Mouse (Mus musculus) CH12.LX (cell line): ENCODE data around the gene Cdk4. TPM values are rescaled to one million over a fixed set of nuclear protein-coding genes. Genes with fewer than 3 reads are reported as not detected.
"Not testable (repeated sequence)": the region's sequence is repeated elsewhere in the genome, so short reads cannot be mapped to it uniquely, and the experiment has no call there.

Source experiments
- DNase-seq: peaks from one replicate; pipeline ENCODE4 v3.0.0-alpha.2; 2013; ENCODE audit errors: extremely low read depth
- H3K27ac ChIP-seq: 2 replicates; pipeline ENCODE4 v1.5.1; 2012; ENCODE audit warnings: low read depth, mild to moderate bottlenecking, control low read depth, moderate library complexity; ENCODE audit not compliant: insufficient read depth
- H3K27me3 ChIP-seq: replicated peaks from 2 replicates; pipeline ENCODE3; 2012; ENCODE audit warnings: inconsistent platforms
- H3K36me3 ChIP-seq, 2 experiments: replicated peaks in 1 of 2; 2 replicates each; pipeline versions ENCODE3 to v1.6.1; 2012; ENCODE audit warnings: inconsistent platforms in 1 of 2, low read length in 1 of 2, mild to moderate bottlenecking in 1 of 2, mixed read lengths in 1 of 2, moderate library complexity in 1 of 2; ENCODE audit not compliant: control insufficient read depth in 1 of 2, insufficient read depth in 1 of 2
- H3K4me1 ChIP-seq, 2 experiments: 2 replicates each; pipeline ENCODE4 v1.6.1; 2012; ENCODE audit warnings: inconsistent platforms in 1 of 2, moderate library complexity in 1 of 2; ENCODE audit not compliant: insufficient read depth in 2 of 2, control insufficient read depth in 1 of 2
- H3K4me2 ChIP-seq: 2 replicates; pipeline ENCODE4 v1.6.1; 2012; ENCODE audit warnings: low read depth, mild to moderate bottlenecking, control low read depth; ENCODE audit not compliant: poor library complexity, insufficient read depth, severe bottlenecking
- H3K4me3 ChIP-seq, 3 experiments: fragments of 150-350 bp in 1 of 3; sonication (generic) in 1 of 3; replicated peaks in 1 of 3; 2 replicates each; pipeline versions ENCODE3 to v1.5.1; 2011 to 2012; ENCODE audit warnings: low read depth in 2 of 3, low read length in 2 of 3, mild to moderate bottlenecking in 2 of 3, moderate library complexity in 2 of 3, control low read depth in 1 of 3, improper control_type of control experiment in 1 of 3, inconsistent platforms in 1 of 3, mixed read lengths in 1 of 3; ENCODE audit not compliant: poor library complexity in 1 of 3
- H3K79me2 ChIP-seq: replicated peaks from 2 replicates; pipeline ENCODE4 v1.6.1; 2012; ENCODE audit warnings: mild to moderate bottlenecking, moderate library complexity; ENCODE audit not compliant: control insufficient read depth, poor library complexity, insufficient read depth, severe bottlenecking; ENCODE audit errors: extremely low read depth
- H3K9ac ChIP-seq: 2 replicates; pipeline ENCODE4 v1.6.1; 2012; ENCODE audit warnings: low read depth, mild to moderate bottlenecking, control low read depth, moderate library complexity; ENCODE audit not compliant: insufficient read depth
- H3K9me3 ChIP-seq: replicated peaks from 2 replicates; pipeline ENCODE3; 2012; ENCODE audit warnings: low read length, inconsistent platforms, mixed read lengths
- BHLHE40 ChIP-seq: IDR thresholded peaks from 2 replicates; pipeline ENCODE4 v1.6.1; 2011; ENCODE audit warnings: mild to moderate bottlenecking, low read depth, low read length, improper control_type of control experiment
- EP300 ChIP-seq: IDR thresholded peaks from 2 replicates; pipeline ENCODE4 v1.6.1; 2011; ENCODE audit warnings: low read length, improper control_type of control experiment
- ETS1 ChIP-seq: conservative IDR thresholded peaks from 2 replicates; pipeline ENCODE4 v1.6.1; 2012; ENCODE audit warnings: low read depth, mild to moderate bottlenecking, inconsistent platforms, low read length, improper control_type of control experiment, moderate library complexity
- IRF4 ChIP-seq: IDR thresholded peaks from 2 replicates; pipeline ENCODE4 v1.6.1; 2014; ENCODE audit warnings: low read depth, mild to moderate bottlenecking, inconsistent platforms, low read length, improper control_type of control experiment
- JUN ChIP-seq: IDR thresholded peaks from 2 replicates; pipeline ENCODE4 v1.6.1; 2011; ENCODE audit warnings: low read depth, mild to moderate bottlenecking, low read length, improper control_type of control experiment, moderate library complexity; ENCODE audit not compliant: insufficient read depth
- JUND ChIP-seq: conservative IDR thresholded peaks from 2 replicates; pipeline ENCODE4 v1.6.1; 2011; ENCODE audit warnings: low read depth, low read length, improper control_type of control experiment
- KAT2A ChIP-seq: IDR thresholded peaks from 2 replicates; pipeline ENCODE4 v1.6.1; 2012; ENCODE audit warnings: low read length, improper control_type of control experiment, inconsistent platforms; ENCODE audit not compliant: insufficient replicate concordance
- MAFK ChIP-seq: IDR thresholded peaks from 2 replicates; pipeline ENCODE4 v1.6.1; 2011; ENCODE audit warnings: low read length, improper control_type of control experiment; ENCODE audit not compliant: insufficient replicate concordance
- MAX ChIP-seq: IDR thresholded peaks from 2 replicates; pipeline ENCODE4 v1.6.1; 2011; ENCODE audit warnings: low read length, improper control_type of control experiment
- MEF2A ChIP-seq: IDR thresholded peaks from 2 replicates; pipeline ENCODE4 v1.6.1; 2014; ENCODE audit warnings: low read depth, mild to moderate bottlenecking, inconsistent platforms, low read length, improper control_type of control experiment, borderline replicate concordance
- MYC ChIP-seq: IDR thresholded peaks from 2 replicates; pipeline ENCODE4 v1.6.1; 2011; ENCODE audit warnings: low read depth, mild to moderate bottlenecking, improper control_type of control experiment, low read length
- NRF1 ChIP-seq: IDR thresholded peaks from 2 replicates; pipeline ENCODE4 v1.6.1; 2014; ENCODE audit warnings: low read depth, mild to moderate bottlenecking, inconsistent platforms, low read length, improper control_type of control experiment, moderate library complexity
- PAX5 ChIP-seq: IDR thresholded peaks from 2 replicates; pipeline ENCODE4 v1.6.1; 2012; ENCODE audit warnings: low read length, inconsistent platforms, mixed read lengths
- POLR2AphosphoS2 ChIP-seq: IDR thresholded peaks from 2 replicates; pipeline ENCODE4 v1.6.1; 2011; ENCODE audit warnings: low read depth, low read length, improper control_type of control experiment
- SIN3A ChIP-seq: IDR thresholded peaks from 2 replicates; pipeline ENCODE4 v1.6.1; 2012; ENCODE audit warnings: low read length, improper control_type of control experiment, inconsistent platforms
- SMC3 ChIP-seq: IDR thresholded peaks from 2 replicates; pipeline ENCODE4 v1.6.1; 2011; ENCODE audit warnings: low read depth, low read length, improper control_type of control experiment
- USF1 ChIP-seq: IDR thresholded peaks from 2 replicates; pipeline ENCODE4 v1.6.1; 2014; ENCODE audit warnings: low read depth, mild to moderate bottlenecking, inconsistent platforms, low read length, improper control_type of control experiment
- ZKSCAN1 ChIP-seq: IDR thresholded peaks from 2 replicates; pipeline ENCODE4 v1.6.1; 2012; ENCODE audit warnings: low read depth, inconsistent platforms, low read length, improper control_type of control experiment, borderline replicate concordance
- ZMIZ1 ChIP-seq: IDR thresholded peaks from 2 replicates; pipeline ENCODE4 v1.6.1; 2012; ENCODE audit warnings: low read depth, mild to moderate bottlenecking, inconsistent platforms, low read length, improper control_type of control experiment
- dilution Hi-C: fragments of 300-500 bp; cut with MboI; formaldehyde crosslinking; loops from 2 replicates; pipeline ENCODE4 v1.14.3; 2020; ENCODE audit warnings: low sequenced_read_pairs; ENCODE audit not compliant: extremely low pct_unique_long_range_greater_than_20kb, extremely low pct_ligation_motif_present
- in situ Hi-C: fragments of 300-500 bp; cut with MboI; formaldehyde crosslinking; loops from 3 replicates; pipeline ENCODE4 v1.14.3; 2019; ENCODE audit warnings: low sequenced_read_pairs, low pct_ligation_motif_present, low pct_unique_long_range_greater_than_20kb, mixed read lengths
- polyA plus RNA-seq: library from polyadenylated mRNA; unstranded; fragments of >175 nt; gene quantifications from 2 replicates; pipeline ENCODE4 v1.2.1, GENCODE M21; 2012; ENCODE audit warnings: low read depth; ENCODE audit not compliant: insufficient read length
- total RNA-seq, 2 experiments: library from RNA; depleted of rRNA; stranded (reverse); fragments of 300-350 nt in 1 of 2; fragments of >200 nt in 1 of 2; gene quantifications; 2 replicates each; pipeline ENCODE4 v1.2.3; 2012 to 2014

Cdk4 gene
- total and polyA plus RNA-seq, 3 experiments: 257 to 921 (median 864) TPM

DNA sequence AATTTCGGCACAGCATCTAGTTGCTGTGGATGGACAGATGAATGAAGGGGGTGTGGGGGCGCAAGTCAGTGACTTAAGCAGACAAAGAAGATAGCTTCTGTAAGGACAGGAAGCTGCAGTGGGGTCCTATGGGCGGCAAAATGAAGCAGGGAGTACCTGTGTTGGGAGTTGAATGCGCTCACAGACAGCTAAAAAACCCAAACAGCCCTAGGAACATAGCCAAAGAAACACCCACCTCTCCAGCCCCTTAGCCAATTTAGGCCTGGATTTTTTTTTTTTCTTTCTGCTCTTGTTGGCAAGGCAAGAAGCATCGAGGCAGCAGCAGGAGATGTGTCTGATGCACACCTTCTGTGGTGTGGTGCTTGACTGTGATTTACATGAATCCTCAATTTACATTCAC lies 2.2 kb upstream of the Cdk4 start:
- Histone ChIP-seq H3K9me3 (no peaks in the 10 kb centered on the region), H3K79me2 (peaks cover 16% of the 10 kb centered on the region), H3K27me3 (peaks cover 37% of the 10 kb centered on the region), H3K4me2 (no peak overlapping the region), H3K9ac (no peak overlapping the region), H3K4me1 (peaks cover 14 to 42% of the 10 kb centered on the region in 2 experiments), H3K36me3 (peaks cover 27 to 30% of the 10 kb centered on the region in 2 experiments), H3K27ac (no peak overlapping the region), H3K4me3 (no peak overlapping the region)
- dilution Hi-C loops (no loop called here), in situ Hi-C loops (no loop called here)
- TF ChIP-seq SIN3A (no peak), MAX (no peak), NRF1 (no peak), MYC (no peak), BHLHE40 (no peak), SMC3 (no peak), USF1 (no peak), KAT2A (no peak), POLR2AphosphoS2 (no peak), JUND (no peak), PAX5 (no peak), ZMIZ1 (no peak), ETS1 (no peak), MAFK (no peak)
- DNase-seq: no peak

DNA sequence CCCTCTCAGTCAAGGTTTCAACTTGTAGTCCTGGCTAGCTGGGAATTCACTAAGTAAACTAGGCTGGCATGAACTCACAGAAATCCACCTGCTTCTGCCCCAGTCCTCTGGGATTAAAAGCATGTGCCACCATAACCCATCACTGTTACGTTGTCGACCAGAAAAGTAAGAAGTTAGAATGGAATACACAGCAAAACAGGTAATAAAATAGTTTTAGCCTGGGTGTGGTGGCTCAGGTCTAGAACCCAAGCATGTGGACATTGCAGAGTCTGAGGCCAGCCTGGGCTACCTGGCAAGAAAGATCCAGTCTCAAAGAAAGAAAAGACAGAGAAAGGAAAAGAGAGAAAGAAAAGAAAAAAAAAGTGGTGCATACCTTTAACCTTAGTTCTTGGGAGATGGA lies 1.8 kb upstream of the Cdk4 start:
- Histone ChIP-seq H3K4me2 (no peak overlapping the region), H3K4me1 (peaks cover 10 to 40% of the 10 kb centered on the region in 2 experiments), H3K79me2 (peaks cover 18% of the 10 kb centered on the region), H3K27me3 (peaks cover 37% of the 10 kb centered on the region), H3K27ac (no peak overlapping the region), H3K4me3 (no peak overlapping the region), H3K36me3 (peaks cover 26 to 29% of the 10 kb centered on the region in 2 experiments), H3K9ac (no peak overlapping the region), H3K9me3 (no peaks in the 10 kb centered on the region)
- no peak for DNase-seq
- in situ Hi-C loops: no loop called here
- TF ChIP-seq IRF4 (no peak), EP300 (no peak), JUN (no peak), BHLHE40 (no peak), ZKSCAN1 (no peak), SIN3A (no peak), USF1 (no peak), ETS1 (no peak), MEF2A (no peak)
- dilution Hi-C loops: no loop called here

DNA sequence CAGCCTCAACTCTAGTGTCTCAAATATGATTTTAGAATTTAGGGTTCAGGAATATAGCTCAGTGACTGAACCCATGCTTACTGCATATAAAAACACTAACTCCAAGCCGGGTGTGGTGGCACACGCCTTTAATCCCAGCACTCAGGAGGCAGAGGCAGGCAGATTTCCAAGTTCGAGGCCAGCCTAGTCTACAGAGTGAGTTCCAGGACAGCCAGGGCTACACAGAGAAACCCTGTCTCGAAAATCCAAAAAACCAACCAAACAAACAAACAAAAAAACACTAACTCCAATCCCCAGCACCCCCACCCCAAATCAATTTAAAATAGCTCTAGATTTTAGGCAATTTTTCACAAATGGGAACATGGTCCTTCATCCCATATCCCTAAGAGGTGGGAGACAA lies 1.2 kb upstream of the Cdk4 start:
- DNase-seq, dilution Hi-C loops, H3K27ac ChIP-seq, H3K9me3 ChIP-seq, H3K9ac ChIP-seq, in situ Hi-C loops, H3K4me3 ChIP-seq, H3K4me2 ChIP-seq: not testable (repeated sequence)
- Histone ChIP-seq H3K27me3 (peaks cover 37% of the 10 kb centered on the region), H3K79me2 (peaks cover 21% of the 10 kb centered on the region), H3K4me1 (peaks cover 8 to 43% of the 10 kb centered on the region in 2 experiments), H3K36me3 (peaks cover 27 to 32% of the 10 kb centered on the region in 2 experiments)
